Mouse (Mus musculus): ENCODE measurements at regions not wholly inside any gene's neighbourhood (a gene's known extent, or its start where the extent isn't known, plus 50 kb on each side); places are given as distances from the start of the nearest gene placed in this dataset.

- no peak for DNase-seq (ENCODE audit: low spot score)
Observed at GRCm38 (mm10) chr11:18715851-18716126, 303.0 kb downstream of the Meis1 start.

DNA sequence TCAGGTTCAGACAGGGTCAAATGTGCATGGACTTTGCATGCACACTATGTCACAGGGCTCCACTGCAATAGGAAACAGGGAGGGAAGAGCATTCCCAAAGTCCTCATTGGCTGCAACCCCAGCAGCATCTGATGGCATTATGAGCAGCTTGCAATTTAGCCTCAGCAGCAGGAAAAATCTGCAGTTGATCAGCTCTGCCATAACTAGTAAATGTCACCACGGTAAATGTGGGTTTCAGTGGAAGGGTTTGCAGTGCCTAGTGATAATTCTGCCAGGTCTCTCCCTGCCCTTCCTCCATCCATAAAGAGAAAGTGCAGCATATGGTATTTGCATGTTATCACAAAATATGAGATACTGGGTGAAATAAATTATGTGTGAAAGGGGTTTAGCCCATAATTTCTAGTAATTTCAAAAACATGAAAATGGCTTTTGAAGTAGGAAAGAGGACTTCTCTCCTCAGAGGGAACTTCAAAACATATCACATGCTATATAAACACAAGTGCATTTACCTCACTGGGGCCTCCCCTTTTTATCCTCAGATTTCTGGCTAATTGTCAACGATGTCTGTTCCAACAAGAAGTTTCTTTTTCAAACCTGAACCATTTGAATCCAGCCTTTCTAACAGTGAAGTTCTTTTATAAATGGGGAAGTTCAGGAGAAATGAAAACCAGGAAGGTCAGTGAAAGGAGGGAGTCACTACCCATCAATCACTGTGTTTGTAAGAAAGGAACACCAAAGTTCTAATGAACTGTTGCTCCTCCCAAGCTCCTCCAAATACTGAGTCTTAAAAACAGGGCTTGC lies 303.5 kb downstream of the Meis1 start:
- DNase-seq (ENCODE audit: low spot score), result no peak

GRCm38 (mm10) chr11:18714400-18714799 lies 304.4 kb downstream of the Meis1 start:
- no peak for DNase-seq (ENCODE audit: low spot score)

DNA sequence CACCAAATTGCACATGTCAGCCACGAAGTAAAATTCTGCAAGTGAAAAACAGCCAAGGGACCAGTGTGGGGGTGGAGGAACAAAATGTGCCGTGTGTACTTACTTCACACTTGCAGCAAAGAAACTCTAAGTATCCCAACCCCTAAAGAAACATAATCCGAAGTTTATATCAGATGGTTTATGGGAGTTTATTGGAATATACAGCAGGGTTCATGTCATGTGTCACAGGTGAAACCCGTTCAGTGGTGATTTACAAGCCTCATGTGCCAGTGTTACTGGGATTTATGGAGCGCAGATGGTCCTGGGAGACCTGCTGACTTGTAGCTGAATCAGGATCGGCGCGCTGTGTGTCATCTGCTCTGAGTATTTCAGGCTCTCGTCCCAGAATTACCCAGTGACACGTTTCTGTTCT lies 306.1 kb downstream of the Meis1 start:
- DNase-seq (ENCODE audit: low spot score), result no peak

DNA sequence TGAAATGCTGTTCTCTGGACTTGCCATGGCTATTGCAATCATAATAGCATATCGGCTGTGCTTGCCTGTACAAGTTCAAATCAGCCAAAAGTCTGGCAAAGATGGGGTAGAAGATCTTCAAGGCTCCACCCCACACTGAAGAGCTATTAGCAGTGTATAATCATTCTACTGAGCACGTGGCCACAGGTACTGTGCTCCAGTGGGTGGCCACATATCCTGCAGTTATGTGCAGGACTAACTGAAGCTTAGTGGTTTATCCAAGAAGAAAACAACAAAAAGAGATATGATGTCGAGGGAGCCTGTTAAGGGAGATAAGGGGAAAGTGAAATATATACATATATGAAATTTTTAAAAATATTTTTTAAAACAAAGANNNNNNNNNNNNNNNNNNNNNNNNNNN lies 309.2 kb downstream of the Meis1 start:
- DNase-seq (ENCODE audit: low spot score), result no peak

DNA sequence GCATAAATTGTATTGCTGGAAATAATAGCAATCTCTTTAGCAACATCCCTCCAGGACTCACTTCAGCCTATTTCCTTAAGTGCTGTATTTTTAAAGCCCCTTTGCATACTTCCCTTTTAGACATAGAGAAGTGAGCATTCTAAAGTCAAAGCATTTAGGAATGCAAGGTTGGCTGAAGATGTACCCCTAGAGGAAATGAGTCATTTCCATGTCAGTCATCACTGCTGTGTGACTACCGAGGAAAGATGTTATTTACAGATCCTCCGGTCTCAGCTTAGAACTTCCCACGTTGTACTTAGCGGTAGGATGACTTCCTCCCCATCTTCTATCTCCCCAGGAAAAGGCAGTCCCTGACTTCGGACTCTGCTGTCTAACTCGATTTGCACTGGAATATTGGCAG lies 337.2 kb downstream of the Meis1 start:
- DNase-seq (ENCODE audit: low spot score), result no peak

DNA sequence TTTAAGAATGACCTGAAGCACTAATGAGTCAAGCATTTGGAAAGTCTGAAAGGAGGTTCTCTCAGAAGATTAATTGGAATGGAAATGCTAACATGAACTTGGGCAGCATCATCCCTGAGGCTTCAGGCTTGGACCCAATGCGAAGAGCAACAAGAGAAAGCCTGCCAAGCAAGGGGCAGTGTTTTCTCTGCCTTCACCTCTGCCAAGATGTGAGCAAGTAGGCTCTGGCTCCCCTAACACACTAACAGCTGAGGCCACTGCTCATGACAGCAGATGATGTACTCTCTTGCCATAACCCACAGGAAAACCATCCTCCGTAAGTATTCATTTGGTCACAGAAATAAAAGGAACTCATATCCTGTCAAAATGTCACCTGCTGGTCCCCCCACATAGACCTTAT lies 341.9 kb downstream of the Meis1 start:
- DNase-seq (ENCODE audit: low spot score), result no peak

GRCm38 (mm10) chr11:18670967-18671366 lies 347.8 kb downstream of the Meis1 start:
- DNase-seq (ENCODE audit: low spot score), result no peak

DNA sequence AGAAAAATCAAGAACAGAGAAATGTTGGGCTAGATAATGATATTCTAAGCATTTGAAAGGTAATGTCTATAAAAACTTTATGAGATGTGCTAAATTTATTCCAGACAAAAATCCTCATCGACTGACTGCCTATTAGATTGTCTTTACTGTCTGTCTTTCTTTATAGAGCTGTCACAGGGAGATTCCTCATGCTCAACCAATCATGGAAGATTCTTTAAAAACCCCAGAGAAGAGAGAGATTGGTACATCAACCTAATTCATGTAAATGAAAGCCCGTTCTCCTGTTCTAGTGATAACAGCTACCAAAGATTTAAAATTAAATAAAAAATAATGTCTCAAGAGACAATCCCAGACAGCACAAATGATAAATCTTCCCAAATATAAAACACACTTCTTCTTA lies 349.5 kb downstream of the Meis1 start:
- no peak for DNase-seq (ENCODE audit: low spot score)

DNA sequence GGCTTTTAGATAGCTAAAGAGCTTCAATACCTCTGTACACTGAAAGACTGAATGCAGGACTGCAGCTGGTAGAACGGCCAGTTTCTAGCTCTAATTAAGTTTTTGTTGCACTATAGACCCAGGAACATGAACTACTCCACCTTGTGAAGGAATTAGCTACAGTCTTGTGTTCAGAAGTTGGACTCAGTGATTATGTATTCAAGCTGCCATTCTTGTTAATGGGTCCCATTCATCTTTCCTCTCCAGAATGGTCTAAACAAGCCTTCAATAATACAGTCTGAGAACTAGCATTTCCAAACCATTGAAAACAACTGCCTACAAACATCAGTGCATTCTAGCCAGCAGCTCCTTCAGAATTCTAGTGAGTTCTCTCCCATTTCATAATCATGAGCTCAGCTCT lies 362.4 kb downstream of the Meis1 start:
- no peak for DNase-seq (ENCODE audit: low spot score)

DNA sequence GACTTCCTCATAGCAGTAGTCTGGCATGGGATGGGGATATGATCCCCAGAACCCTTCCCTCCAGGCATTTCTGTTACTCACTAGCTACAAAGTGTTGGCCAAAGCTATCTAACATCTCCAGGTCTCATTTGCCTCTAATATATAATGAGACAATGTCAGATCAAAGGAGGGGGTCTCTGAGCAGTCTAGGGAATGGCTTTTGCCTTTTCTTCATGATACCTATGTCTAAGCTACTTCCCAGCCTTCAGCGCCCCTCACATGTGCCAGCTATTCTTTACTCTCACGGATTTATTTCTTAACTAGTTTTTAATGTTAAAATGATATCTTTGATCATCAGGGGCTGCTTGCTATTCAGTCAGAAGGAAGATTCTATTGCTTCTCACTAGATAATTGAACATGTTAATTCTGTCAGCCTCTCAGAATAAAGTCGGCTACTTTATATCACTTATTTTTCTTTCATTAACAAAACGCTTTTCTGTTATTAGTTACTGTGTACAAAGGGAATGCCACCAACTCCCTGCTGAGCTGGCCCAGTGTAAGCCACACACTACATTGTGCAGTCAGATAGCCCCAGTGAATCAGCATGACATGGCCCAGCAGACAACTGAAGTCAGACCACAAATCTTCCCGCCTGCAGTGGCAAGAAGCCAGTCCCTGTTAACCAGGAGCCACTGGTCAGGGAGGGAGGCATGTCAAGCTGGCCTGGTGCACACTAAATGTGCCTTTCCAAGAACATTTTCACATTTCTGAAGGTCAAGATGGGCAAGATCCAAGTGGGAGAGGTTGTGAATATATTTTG lies 386.6 kb downstream of the Meis1 start:
- peak; percentile 14 for DNase-seq (ENCODE audit: low spot score)

DNA sequence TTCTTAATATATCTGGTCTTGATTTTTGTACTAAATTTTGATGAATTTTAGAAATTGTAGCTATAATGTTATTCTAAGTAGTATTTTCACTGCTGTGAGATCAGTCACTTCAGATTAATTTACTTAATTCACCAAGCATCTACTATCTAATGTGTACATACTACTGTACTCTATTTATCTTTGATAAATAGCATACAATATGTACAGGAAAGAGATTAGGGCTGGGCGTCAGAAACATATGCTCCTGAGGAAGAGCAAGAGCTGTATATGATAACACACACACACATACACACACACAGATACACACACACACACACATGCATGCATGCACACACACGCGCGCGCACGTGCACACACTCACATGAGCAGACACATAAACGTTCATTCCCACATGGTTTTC lies 387.2 kb downstream of the Meis1 start:
- DNase-seq (ENCODE audit: low spot score), result no peak

GRCm38 (mm10) chr11:18621777-18622176 lies 397.0 kb downstream of the Meis1 start:
- no peak for DNase-seq (ENCODE audit: low spot score)

DNA sequence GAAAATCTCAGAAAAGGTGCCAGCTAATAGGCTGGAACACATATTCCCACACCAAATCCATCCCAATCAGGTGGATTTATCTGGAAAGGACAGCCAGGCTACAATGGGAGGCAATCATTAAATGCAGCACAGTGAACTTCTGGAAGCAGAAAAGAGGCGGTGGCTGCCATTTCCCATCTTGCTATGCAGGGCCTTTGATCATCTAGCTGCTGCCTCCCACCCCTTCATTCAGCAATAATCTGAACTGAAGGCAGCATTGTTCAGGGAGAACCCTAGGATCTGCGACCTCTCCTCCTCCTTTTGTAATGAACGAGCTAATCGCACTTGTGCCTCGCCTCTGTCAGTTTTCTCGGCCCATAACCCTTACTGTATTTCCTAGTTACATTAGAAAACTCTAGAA lies 413.9 kb downstream of the Meis1 start:
- DNase-seq (ENCODE audit: low spot score), result no peak

DNA sequence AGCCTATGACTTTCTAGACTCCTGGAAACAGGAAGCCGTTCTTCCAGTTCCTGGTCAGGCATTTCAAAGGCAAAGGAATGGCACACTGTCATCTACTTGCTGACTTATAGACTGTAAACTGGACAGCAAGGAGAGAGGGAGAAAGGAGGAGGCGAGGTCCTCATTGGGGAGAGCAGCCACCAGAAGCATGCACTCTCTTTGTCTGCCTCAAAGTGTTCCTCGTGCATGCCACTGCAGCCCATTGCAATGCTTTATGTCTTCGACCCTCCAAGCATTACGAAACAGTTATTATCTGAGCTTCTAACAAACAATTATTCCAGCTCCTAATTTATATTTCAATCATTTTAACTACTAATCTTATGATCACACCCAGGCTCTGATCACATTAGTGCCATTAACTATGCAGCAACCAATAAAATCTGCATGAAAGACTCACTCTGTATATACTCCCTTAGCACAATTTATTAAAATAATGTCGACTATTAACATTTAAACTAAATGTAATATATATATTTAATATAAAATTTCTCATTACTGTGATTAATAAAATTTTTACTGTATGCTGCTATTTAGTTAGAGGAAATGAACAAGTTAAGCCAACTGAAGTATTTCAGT lies 417.1 kb downstream of the Meis1 start:
- DNase-seq (ENCODE audit: low spot score), result no peak

GRCm38 (mm10) chr11:18598349-18598748 lies 420.4 kb downstream of the Meis1 start:
- DNase-seq (ENCODE audit: low spot score), result no peak

- no peak for DNase-seq (ENCODE audit: low spot score)
Observed at GRCm38 (mm10) chr11:18596996-18597395, 421.8 kb downstream of the Meis1 start.

DNA sequence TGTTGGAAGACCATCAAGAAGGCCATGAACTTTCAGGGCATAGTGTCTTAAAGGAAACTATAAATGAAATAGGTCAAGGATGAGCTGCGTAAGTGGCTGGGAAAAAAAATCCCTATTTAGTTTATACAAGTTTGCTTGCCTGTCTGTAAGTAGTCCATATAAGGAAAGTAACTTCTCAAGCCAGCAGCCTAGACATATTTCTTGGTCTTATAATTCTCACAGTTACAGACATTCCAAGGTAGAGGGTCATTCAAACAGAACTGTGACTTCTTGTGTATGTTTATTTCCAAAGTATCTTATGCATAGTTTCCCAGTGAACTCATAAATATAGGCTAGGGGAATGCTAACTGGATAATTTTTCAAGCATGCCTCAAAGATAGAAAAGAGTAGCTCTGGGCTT lies 428.3 kb downstream of the Meis1 start:
- no peak for DNase-seq (ENCODE audit: low spot score)

DNA sequence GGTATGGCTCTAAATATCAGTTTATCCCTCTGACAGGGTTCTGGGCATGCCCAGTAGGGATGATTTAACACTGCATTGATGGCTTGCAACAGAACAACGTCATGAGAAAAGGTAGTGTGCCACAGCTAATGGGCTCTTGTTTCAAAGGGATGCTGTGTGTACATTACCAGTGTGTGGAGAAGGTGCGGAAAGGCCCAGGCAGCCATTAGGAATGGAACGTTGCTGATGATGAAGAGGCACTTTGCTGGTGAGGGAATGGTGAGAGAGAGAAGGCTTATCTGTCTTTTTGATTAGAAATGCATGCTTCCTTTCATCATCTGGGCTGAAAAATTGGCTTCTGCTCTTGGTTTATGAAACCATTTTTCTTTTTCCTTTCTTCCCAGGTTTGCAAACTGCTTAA lies 432.3 kb downstream of the Meis1 start:
- no peak for DNase-seq (ENCODE audit: low spot score)

- no peak for DNase-seq (ENCODE audit: low spot score)
Observed at GRCm38 (mm10) chr11:18585031-18585430, 433.8 kb downstream of the Meis1 start.

DNA sequence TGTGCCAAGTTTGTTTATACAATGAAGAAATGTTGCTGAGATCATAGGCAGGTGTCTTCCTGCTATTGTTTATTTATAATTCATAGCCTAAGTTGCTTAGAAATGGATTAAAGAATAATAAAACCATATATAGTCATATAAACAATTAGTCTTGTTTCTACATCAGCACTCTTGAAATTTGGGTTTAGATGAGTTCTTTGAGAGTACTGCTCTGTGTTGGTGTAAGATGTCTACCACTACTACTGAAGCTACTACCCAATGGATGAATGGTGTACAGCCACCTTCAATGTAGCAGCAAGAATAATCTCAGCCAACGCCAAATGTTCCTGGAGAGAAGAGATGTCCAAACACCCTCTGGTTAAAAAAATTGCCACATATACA lies 436.0 kb downstream of the Meis1 start:
- no peak for DNase-seq (ENCODE audit: low spot score)

DNA sequence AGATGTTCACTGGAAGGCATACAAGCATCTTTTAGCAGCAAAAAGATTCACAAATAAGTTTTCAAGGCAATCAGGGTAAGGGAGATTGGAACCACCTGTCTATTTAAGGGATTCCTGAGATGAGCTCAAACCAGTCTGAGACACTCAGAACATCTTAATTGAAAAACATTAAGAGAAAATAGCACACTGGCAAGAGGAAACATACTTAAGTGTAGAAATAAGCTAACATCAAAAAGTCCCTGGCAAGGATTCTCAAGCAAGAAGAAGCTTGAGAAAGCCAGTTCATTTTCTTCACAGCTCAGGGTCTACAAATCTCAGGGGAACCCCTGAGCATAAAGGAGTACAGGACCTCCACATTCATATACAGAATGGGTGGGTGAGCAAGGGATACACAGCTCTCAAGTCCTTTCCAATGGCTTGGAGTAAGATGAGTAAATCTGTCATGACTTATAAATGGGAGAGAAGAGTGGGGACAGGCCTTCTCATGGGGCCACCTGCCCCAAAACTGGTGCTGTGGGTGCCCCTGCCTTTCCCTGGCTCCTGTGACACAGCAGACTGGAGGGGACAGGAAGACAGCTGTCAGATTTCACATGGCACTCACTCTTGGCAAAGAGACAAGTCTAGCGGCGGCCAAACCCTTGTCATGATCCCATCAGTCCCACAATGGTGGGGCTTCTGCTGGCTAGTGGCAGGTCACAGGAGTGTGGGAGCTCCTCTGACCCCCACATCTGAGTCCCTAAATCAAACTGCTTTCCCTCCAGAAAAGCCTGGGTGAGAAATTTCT lies 436.6 kb downstream of the Meis1 start:
- no peak for DNase-seq (ENCODE audit: low spot score)
